Mouse (Mus musculus): ENCODE results near the gene Epas1. TPM values are rescaled to one million over a fixed set of nuclear protein-coding genes. Genes with fewer than 3 reads are reported as not detected.

Gene Epas1
- total RNA-seq, 2 experiments from 2014 or later: 91.3 to 110 TPM

- no peak for DNase-seq
These were observed 34.3 kb downstream of the Epas1 start for GRCm38 (mm10) chr17:86787805-86788204.

- no peak for DNase-seq
These were observed 34.8 kb downstream of the Epas1 start for GRCm38 (mm10) chr17:86788316-86788715.

GRCm38 (mm10) chr17:86791925-86792324, 38.4 kb downstream of the Epas1 start:
- no peak for DNase-seq

- DNase-seq: no peak
These were observed 42.3 kb downstream of the Epas1 start for GRCm38 (mm10) chr17:86795773-86796172.

GRCm38 (mm10) chr17:86797031-86797430, 43.5 kb downstream of the Epas1 start:
- DNase-seq: no peak

GRCm38 (mm10) chr17:86798460-86798859, 45.0 kb downstream of the Epas1 start:
- DNase-seq: no peak

GRCm38 (mm10) chr17:86798951-86799350, 45.5 kb downstream of the Epas1 start:
- no peak for DNase-seq

- no peak for DNase-seq
These were observed 47.0 kb downstream of the Epas1 start for GRCm38 (mm10) chr17:86800535-86800934.

GRCm38 (mm10) chr17:86801213-86801815, 47.8 kb downstream of the Epas1 start:
- DNase-seq: no peak

GRCm38 (mm10) chr17:86801876-86802275, 48.4 kb downstream of the Epas1 start:
- peak; percentile 59 for DNase-seq

GRCm38 (mm10) chr17:86802351-86802985, 49.0 kb downstream of the Epas1 start:
- peak; percentile 72 for DNase-seq

- DNase-seq: no peak
These were observed 49.6 kb downstream of the Epas1 start for GRCm38 (mm10) chr17:86803147-86803546.

- no peak for DNase-seq
These were observed 50.2 kb downstream of the Epas1 start for GRCm38 (mm10) chr17:86803653-86804052.

GRCm38 (mm10) chr17:86812029-86812428, 58.5 kb downstream of the Epas1 start:
- DNase-seq: peak; percentile 35

- no peak for DNase-seq
These were observed 60.8 kb downstream of the Epas1 start for GRCm38 (mm10) chr17:86814320-86814719.

GRCm38 (mm10) chr17:86815016-86815865, 61.7 kb downstream of the Epas1 start:
- DNase-seq: no peak

GRCm38 (mm10) chr17:86822017-86822737, 68.7 kb downstream of the Epas1 start:
- DNase-seq: no peak

GRCm38 (mm10) chr17:86824502-86825162, 71.1 kb downstream of the Epas1 start:
- DNase-seq: no peak

GRCm38 (mm10) chr17:86825163-86825902, 71.8 kb downstream of the Epas1 start:
- DNase-seq: no peak

GRCm38 (mm10) chr17:86826376-86826775, 72.9 kb downstream of the Epas1 start:
- DNase-seq: no peak
